14 mouse cellular contexts compared by ENCODE assay signal in the genomic region with DNA sequence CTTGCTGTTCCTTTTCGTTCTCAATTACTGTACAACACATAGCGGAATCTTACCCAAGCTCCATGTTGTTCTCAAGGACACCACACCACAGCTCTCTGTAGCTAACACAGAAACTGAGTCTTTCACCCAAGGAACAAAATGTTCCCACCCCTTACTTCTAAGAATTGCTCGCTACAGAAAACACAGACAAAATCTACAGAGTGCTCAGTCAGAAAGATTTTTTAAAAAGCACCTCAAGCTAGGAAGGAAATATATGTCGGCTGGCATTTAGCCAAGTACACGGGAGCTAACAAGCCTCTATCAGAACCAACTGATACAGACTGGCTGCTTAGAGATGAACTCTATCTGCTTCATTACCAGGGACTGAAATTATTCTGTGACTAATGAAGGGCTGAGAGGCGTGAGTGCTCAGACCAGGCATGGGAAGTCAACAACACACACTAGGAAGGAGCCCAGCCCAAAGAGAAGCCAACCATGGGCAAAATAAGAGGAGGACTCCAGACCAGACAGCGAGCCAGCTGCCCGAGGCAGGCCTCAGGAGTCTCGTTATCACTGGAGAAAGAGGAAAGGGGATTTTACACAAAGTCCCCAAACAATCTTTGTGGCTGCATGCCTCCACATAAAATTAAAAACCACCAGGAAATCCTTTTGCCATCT. TPM values are rescaled to one million over a fixed set of nuclear protein-coding genes. Genes with fewer than 3 reads are reported as not detected.
DNase-seq lines count a peak whose midpoint lies in the region; ATAC-seq and TF ChIP-seq lines count a peak whose summit lies in the region.
"Had no signal": no experiment of that assay in that cellular context is flagged by ENCODE, and none has a peak within 500 bp of the region (broad histone marks: within the 10 kb centered on the region; RNA-seq: fewer than 3 reads in every experiment).

No protein-coding gene starts in this region.

- no peaks in the 10 kb centered on the region for H3K27me3 ChIP-seq in kidney, postnatal 0 days (ENCODE audit: insufficient read depth, low read length)
- H3K27me3 ChIP-seq in Patski, result no peaks in the 10 kb centered on the region
- H3K27me3 ChIP-seq in limb, embryonic 15.5 days, result no peaks in the 10 kb centered on the region
- H3K27me3 ChIP-seq: lung, embryonic 15.5 days had no signal

- no peaks in the 10 kb centered on the region for H3K9me3 ChIP-seq in kidney, postnatal 0 days (replicated peaks; ENCODE audit: low read length)
- no peaks in the 10 kb centered on the region for H3K9me3 ChIP-seq in limb, embryonic 15.5 days
- H3K9me3 ChIP-seq: lung, embryonic 15.5 days had no signal

- no peak for DNase-seq in frontal cortex, postnatal 14 days (ENCODE audit: low spot score in 2 of 2)
- no peak for DNase-seq in kidney, postnatal 0 days (ENCODE audit: low spot score)
- DNase-seq in kidney, postnatal 36 days, result no peak
- peak; percentile 9 for DNase-seq in Patski (ENCODE audit: low read depth, low spot score)
- no peak for DNase-seq in left cerebral cortex, adult 11 months (ENCODE audit: low spot score)
- no peak for DNase-seq in left cerebral cortex, postnatal 10 days (ENCODE audit: extremely low spot score in 1 of 2, low spot score in 2 of 2)
- DNase-seq: cerebellum, adult 9-10 months; gastrocnemius, postnatal 36 days; kidney, adult 9 months had no signal

- peak; percentile 59; the same call in 1 of the 2 replicates for ATAC-seq in frontal cortex, adult (ENCODE audit: low TSS enrichment)
- ATAC-seq in kidney, postnatal 0 days (replicated peaks; ENCODE audit: low FRiP score, low read depth), result no peak
- ATAC-seq in Patski, result no peak
- ATAC-seq in limb, embryonic 15.5 days (ENCODE audit: insufficient number of reproducible peaks, low FRiP score, low TSS enrichment, low read depth), result no peak

- in situ Hi-C loops in Patski (cut with MboI; ENCODE audit: low pct_unique_long_range_greater_than_20kb), result no loop called here

- CTCF ChIA-PET in Patski (lab: Charles Lee), result no interaction called here

- POLR2A ChIA-PET in Patski (lab: Charles Lee), result interaction anchor here (0.8 to 1.1 kb wide), 2 partner anchors 10 to 17 kb away, joined by 3 read pairs; no protein-coding TSS in a partner anchor

- peaks cover 4% of the 10 kb centered on the region; the same call in 1 of the 2 replicates for H3K4me1 ChIP-seq in kidney, postnatal 0 days (replicated peaks; ENCODE audit: insufficient read depth, low read length)
- H3K4me1 ChIP-seq in limb, embryonic 15.5 days, result peaks cover 26% of the 10 kb centered on the region

- WGBS in kidney, postnatal 0 days, result 64% methylated on average over 9 of the region's 9 CpGs
- WGBS in limb, embryonic 15.5 days, result 41% methylated on average over 9 of the region's 9 CpGs

- no peak for TF ChIP-seq CTCF in kidney, postnatal 0 days (IDR thresholded peaks at IDR 0.05; ENCODE audit: low read depth)
- no peak for TF ChIP-seq CTCF in Patski (IDR thresholded peaks at IDR 0.05)

- no peak overlapping the region for H3K4me3 ChIP-seq in kidney, postnatal 0 days (replicated peaks; ENCODE audit: low read depth, low read length)
- H3K4me3 ChIP-seq in limb, embryonic 15.5 days, result no peak overlapping the region
- H3K4me3 ChIP-seq: left cerebral cortex, adult 2 months; lung, embryonic 15.5 days; myocyte had no signal

- 0 out of 2 replicates have a peak overlapping the region, but pooled peaks have one; percentile 34 for H3K27ac ChIP-seq in kidney, postnatal 0 days
- peak overlapping the region; percentile 30; the same call in 1 of the 2 replicates for H3K27ac ChIP-seq in limb, embryonic 15.5 days
- H3K27ac ChIP-seq: left cerebral cortex, adult 2 months; lung, embryonic 15.5 days had no signal

- H3K36me3 ChIP-seq in kidney, postnatal 0 days (ENCODE audit: insufficient read depth, low read length), result no peaks in the 10 kb centered on the region; the same call in 1 of the 2 replicates
- no peaks in the 10 kb centered on the region for H3K36me3 ChIP-seq in limb, embryonic 15.5 days
- H3K36me3 ChIP-seq: lung, embryonic 15.5 days had no signal

- intact Hi-C loops in left cerebral cortex, postnatal 10 days (cut with DNase I), result no loop called here

- H3K9ac ChIP-seq in kidney, postnatal 0 days (ENCODE audit: low read depth, low read length), result no peak overlapping the region
- no peak overlapping the region for H3K9ac ChIP-seq in limb, embryonic 15.5 days
- H3K9ac ChIP-seq: lung, embryonic 15.5 days had no signal

- no peak overlapping the region for H3K4me2 ChIP-seq in kidney, postnatal 0 days (ENCODE audit: low read length)
- H3K4me2 ChIP-seq in limb, embryonic 15.5 days, result no peak overlapping the region
- H3K4me2 ChIP-seq: lung, embryonic 15.5 days had no signal

RNA-seq across cellular contexts. Expression of gene Xxylt1, which starts 41.3 kb away (rescaled TPM):
- 17.6 and 20.0 TPM in 2 replicates for polyA plus RNA-seq in kidney, postnatal 0 days (2015; fragmentation: Nextera tagmentation; extraction: Ambion mirVana)
- 27.6 TPM for polyA plus RNA-seq in Patski (2021)
- 12.1 and 17.3 TPM in 2 replicates for polyA plus RNA-seq in limb, embryonic 15.5 days (2015; fragmentation: Nextera tagmentation; extraction: Ambion mirVana)
- 10 to 100 TPM; 22.2 to 22.6 TPM for total RNA-seq in left cerebral cortex, postnatal 10 days (2021)
